Comparison of ENCODE assay signal across 26 mouse cellular contexts in genomic region chr17:7279251-7279650, GRCm38 (mm10). TPM values are rescaled to one million over a fixed set of nuclear protein-coding genes. Genes with fewer than 3 reads are reported as not detected.
DNase-seq lines count a peak whose midpoint lies in the region; ATAC-seq and TF ChIP-seq lines count a peak whose summit lies in the region.
"Had no signal": no experiment of that assay in that cellular context is flagged by ENCODE, and none has a peak within 500 bp of the region (broad histone marks: within the 10 kb centered on the region; RNA-seq: fewer than 3 reads in every experiment).

No protein-coding gene starts in this region.

- intact Hi-C loops in gastrocnemius, adult 2 months (cut with DNase I) = loop anchor here (10.0 kb wide), 1 partner anchor 134 kb away; no protein-coding TSS in a partner anchor

- no peaks in the 10 kb centered on the region for H3K4me1 ChIP-seq in forebrain, embryonic 14.5 days (ENCODE audit: control insufficient read depth, insufficient read depth, low read length)
- no peaks in the 10 kb centered on the region for H3K4me1 ChIP-seq in forebrain, embryonic 11.5 days (replicated peaks; ENCODE audit: control insufficient read depth, insufficient read depth, low read length)
- no peaks in the 10 kb centered on the region for H3K4me1 ChIP-seq in midbrain, embryonic 11.5 days (ENCODE audit: control insufficient read depth, insufficient read depth, low read length)
- H3K4me1 ChIP-seq: forebrain, embryonic 10.5 days had no signal

- H3K36me3 ChIP-seq in forebrain, embryonic 14.5 days (ENCODE audit: control insufficient read depth, insufficient read depth, low read length) = peaks cover 31% of the 10 kb centered on the region
- no peaks in the 10 kb centered on the region; the same call in 1 of the 2 replicates for H3K36me3 ChIP-seq in forebrain, embryonic 11.5 days (ENCODE audit: control insufficient read depth, insufficient read depth, low read length)
- peaks cover 13% of the 10 kb centered on the region for H3K36me3 ChIP-seq in midbrain, embryonic 11.5 days (ENCODE audit: control insufficient read depth, insufficient read depth, low read length)

- WGBS in forebrain, embryonic 14.5 days = 89% methylated on average over 9 of the region's 9 CpGs
- 94% methylated on average over 9 of the region's 9 CpGs for WGBS in forebrain, embryonic 11.5 days
- WGBS in midbrain, embryonic 11.5 days = 94% methylated on average over 9 of the region's 9 CpGs

- TF ChIP-seq CTCF in gastrocnemius, adult 2 months (IDR thresholded peaks at IDR 0.05) = no peak

- no peak overlapping the region for H3K4me2 ChIP-seq in forebrain, embryonic 14.5 days (ENCODE audit: low read length)
- no peak overlapping the region for H3K4me2 ChIP-seq in forebrain, embryonic 11.5 days (ENCODE audit: low read depth, low read length, severe bottlenecking)
- H3K4me2 ChIP-seq in midbrain, embryonic 11.5 days = no peak overlapping the region
- H3K4me2 ChIP-seq: heart, embryonic 12.5 days; heart, embryonic 15.5 days; hindbrain, embryonic 14.5 days had no signal

- H3K9ac ChIP-seq in forebrain, embryonic 14.5 days (ENCODE audit: low read length) = no peak overlapping the region
- no peak overlapping the region for H3K9ac ChIP-seq in forebrain, embryonic 11.5 days (ENCODE audit: low read length)
- no peak overlapping the region for H3K9ac ChIP-seq in midbrain, embryonic 11.5 days (ENCODE audit: low read length)
- H3K9ac ChIP-seq: heart, embryonic 12.5 days; heart, embryonic 15.5 days; hindbrain, embryonic 14.5 days had no signal

- ATAC-seq in forebrain, embryonic 14.5 days = no peak
- no peak for ATAC-seq in forebrain, embryonic 11.5 days (replicated peaks; ENCODE audit: low FRiP score)
- ATAC-seq in midbrain, embryonic 11.5 days (ENCODE audit: low FRiP score) = no peak
- ATAC-seq: CD4-positive, CD25-positive, alpha-beta regulatory T cell, adult 4 months; intestine, postnatal 0 days had no signal

- no peak for DNase-seq in forebrain, embryonic 14.5 days (ENCODE audit: low spot score)
- DNase-seq in forebrain, embryonic 11.5 days (ENCODE audit: low spot score) = no peak
- DNase-seq in gastrocnemius, adult 2 months = peak; percentile 10
- no peak for DNase-seq in gastrocnemius, postnatal 4 days (ENCODE audit: low spot score in 2 of 2)
- DNase-seq in adrenal gland, postnatal 10 days = peak; percentile 32
- peak; percentile 46 to 51 for DNase-seq in adrenal gland, postnatal 36 days
- DNase-seq in midbrain, embryonic 11.5 days (ENCODE audit: low spot score, missing footprints) = no peak
- DNase-seq: heart, adult 18-20 months; heart, postnatal 10 days; heart, postnatal 36 days; kidney, adult 2 months had no signal

- no peaks in the 10 kb centered on the region for H3K9me3 ChIP-seq in forebrain, embryonic 14.5 days (replicated peaks; ENCODE audit: control insufficient read depth, low read length)
- H3K9me3 ChIP-seq in forebrain, embryonic 11.5 days (ENCODE audit: control insufficient read depth, low read length) = no peaks in the 10 kb centered on the region
- no peaks in the 10 kb centered on the region for H3K9me3 ChIP-seq in midbrain, embryonic 11.5 days (ENCODE audit: control insufficient read depth, low read length)
- H3K9me3 ChIP-seq: forebrain, embryonic 10.5 days; heart, embryonic 12.5 days; heart, embryonic 15.5 days had no signal

- no peaks in the 10 kb centered on the region for H3K27me3 ChIP-seq in forebrain, embryonic 14.5 days (replicated peaks; ENCODE audit: control insufficient read depth, insufficient read depth, low read length)
- H3K27me3 ChIP-seq in forebrain, embryonic 11.5 days (ENCODE audit: control insufficient read depth, insufficient read depth, low read length) = no peaks in the 10 kb centered on the region
- no peaks in the 10 kb centered on the region for H3K27me3 ChIP-seq in midbrain, embryonic 11.5 days (ENCODE audit: control insufficient read depth, insufficient read depth, low read length)
- H3K27me3 ChIP-seq: heart, embryonic 12.5 days; heart, embryonic 15.5 days had no signal

- 0 out of 2 replicates have a peak overlapping the region, but pooled peaks have one; percentile 39 for H3K27ac ChIP-seq in forebrain, embryonic 14.5 days (ENCODE audit: low read depth, low read length)
- no peak overlapping the region for H3K27ac ChIP-seq in forebrain, embryonic 11.5 days (ENCODE audit: low read depth, low read length)
- H3K27ac ChIP-seq in gastrocnemius, adult 2 months = no peak overlapping the region
- H3K27ac ChIP-seq in midbrain, embryonic 11.5 days (ENCODE audit: low read depth, low read length) = no peak overlapping the region
- H3K27ac ChIP-seq: forebrain, embryonic 10.5 days; heart, embryonic 15.5 days; hindbrain, embryonic 14.5 days had no signal

- no peak overlapping the region for H3K4me3 ChIP-seq in forebrain, embryonic 14.5 days (ENCODE audit: low read depth, low read length)
- no peak overlapping the region for H3K4me3 ChIP-seq in forebrain, embryonic 11.5 days (ENCODE audit: low read depth, low read length)
- no peak overlapping the region for H3K4me3 ChIP-seq in gastrocnemius, adult 2 months
- H3K4me3 ChIP-seq in midbrain, embryonic 11.5 days (ENCODE audit: low read depth, low read length) = no peak overlapping the region
- H3K4me3 ChIP-seq: forebrain, embryonic 10.5 days; heart, embryonic 12.5 days; heart, embryonic 15.5 days had no signal

RNA-seq across cellular contexts. Expression of gene Tcp10a, which starts 45.2 kb away (rescaled TPM):
- polyA plus RNA-seq in forebrain, embryonic 14.5 days (2014; fragmentation: Nextera tagmentation; extraction: Ambion mirVana) = not detected in 2 replicates
- polyA plus RNA-seq in forebrain, embryonic 11.5 days (2014; fragmentation: Nextera tagmentation; extraction: Ambion mirVana) = 0.17 TPM in 1 of 2 replicates, not detected in the other
- total RNA-seq in gastrocnemius, adult 2 months (2021) = not detected
- total RNA-seq in gastrocnemius, postnatal 4 days (2021) = not detected
- total RNA-seq in adrenal gland, postnatal 10 days (2021) = not detected
- total RNA-seq in adrenal gland, postnatal 36 days (2021) = under 1 TPM in 1 of 2 experiments, not detected in 1; 0.13 TPM
- not detected in 2 replicates for polyA plus RNA-seq in midbrain, embryonic 11.5 days (2014; fragmentation: Nextera tagmentation; extraction: Ambion mirVana)
- total RNA-seq: gastrocnemius, adult 18-20 months; gastrocnemius, postnatal 14 days; heart, adult 18-20 months; heart, postnatal 10 days; heart, postnatal 36 days; MEL had no signal
- polyA plus RNA-seq: C2C12; CD4-positive, CD25-positive, alpha-beta regulatory T cell, adult 4 months; embryonic facial prominence, embryonic 11.5 days; embryonic facial prominence, embryonic 14.5 days; forebrain, embryonic 10.5 days; heart, embryonic 12.5 days; heart, embryonic 15.5 days; hindbrain, embryonic 11.5 days; hindbrain, embryonic 14.5 days; intestine, embryonic 14.5 days; intestine, postnatal 0 days; kidney, adult 2 months; kidney, embryonic 14.5 days had no signal

Comparison
In these comparisons a context has a peak if more than half of its experiments do, and no peak if none do; other contexts are left out.
1. DNase-seq: peak in gastrocnemius, adult 2 months (single experiment), adrenal gland, postnatal 10 days (single experiment) and adrenal gland, postnatal 36 days (2 of 2); none in forebrain, embryonic 14.5 days (single experiment), forebrain, embryonic 11.5 days (single experiment), gastrocnemius, postnatal 4 days (0 of 2) and midbrain, embryonic 11.5 days (single experiment).